Mouse (Mus musculus): ENCODE data around the gene Mroh3. TPM values are rescaled to one million over a fixed set of nuclear protein-coding genes. Genes with fewer than 3 reads are reported as not detected.

Gene Mroh3
- polyA plus RNA-seq, 1 experiment from 2014 or later = not detected

- Histone ChIP-seq H3K27ac (ENCODE audit: low read depth, low read length) (no peak overlapping the region), H3K4me3 (ENCODE audit: low read depth, low read length) (no peak overlapping the region), H3K4me1 (ENCODE audit: control insufficient read depth, insufficient read depth, low read length) (no peaks in the 10 kb centered on the region), H3K9me3 (replicated peaks; ENCODE audit: control insufficient read depth, low read length) (no peaks in the 10 kb centered on the region), H3K27me3 (replicated peaks; ENCODE audit: control insufficient read depth, insufficient read depth, low read length) (no peaks in the 10 kb centered on the region), H3K9ac (ENCODE audit: low read length) (no peak overlapping the region), H3K4me2 (ENCODE audit: low read length) (no peak overlapping the region), H3K36me3 (ENCODE audit: control insufficient read depth, insufficient read depth, low read length) (peaks cover 96% of the 10 kb centered on the region)
- WGBS = 76% methylated on average over 12 of the region's 12 CpGs
- no peak for DNase-seq (ENCODE audit: low spot score)
- no peak for ATAC-seq
Measured at GRCm38 (mm10) chr1:136172696-136173095, 39.9 kb downstream of the Mroh3 start.

- peaks cover 91% of the 10 kb centered on the region for H3K36me3 ChIP-seq (ENCODE audit: control insufficient read depth, insufficient read depth, low read length)
Measured at GRCm38 (mm10) chr1:136170109-136170508, 42.5 kb downstream of the Mroh3 start.

GRCm38 (mm10) chr1:136167657-136168056 is 45.0 kb downstream of the Mroh3 start:
- no peaks in the 10 kb centered on the region for H3K27me3 ChIP-seq (replicated peaks; ENCODE audit: control insufficient read depth, insufficient read depth, low read length)
- no peak overlapping the region for H3K27ac ChIP-seq (ENCODE audit: low read depth, low read length)
- no peak overlapping the region for H3K4me3 ChIP-seq (ENCODE audit: low read depth, low read length)
- no peaks in the 10 kb centered on the region for H3K4me1 ChIP-seq (ENCODE audit: control insufficient read depth, insufficient read depth, low read length)
- DNase-seq (ENCODE audit: low spot score) (no peak), ATAC-seq (no peak)
- peaks cover 91% of the 10 kb centered on the region for H3K36me3 ChIP-seq (ENCODE audit: control insufficient read depth, insufficient read depth, low read length)
- H3K9me3 ChIP-seq (replicated peaks; ENCODE audit: control insufficient read depth, low read length) = no peaks in the 10 kb centered on the region
- H3K9ac ChIP-seq (ENCODE audit: low read length) = no peak overlapping the region
- no peak overlapping the region for H3K4me2 ChIP-seq (ENCODE audit: low read length)
- WGBS = 77% methylated on average over 8 of the region's 8 CpGs

More at GRCm38 (mm10) chr1:136170109-136170508, 42.5 kb downstream of the Mroh3 start:
- Histone ChIP-seq H3K4me2 (ENCODE audit: low read length) (no peak overlapping the region), H3K4me1 (ENCODE audit: control insufficient read depth, insufficient read depth, low read length) (no peaks in the 10 kb centered on the region), H3K9ac (ENCODE audit: low read length) (no peak overlapping the region), H3K27me3 (replicated peaks; ENCODE audit: control insufficient read depth, insufficient read depth, low read length) (no peaks in the 10 kb centered on the region), H3K9me3 (replicated peaks; ENCODE audit: control insufficient read depth, low read length) (no peaks in the 10 kb centered on the region), H3K27ac (ENCODE audit: low read depth, low read length) (no peak overlapping the region), H3K4me3 (ENCODE audit: low read depth, low read length) (no peak overlapping the region)
- ATAC-seq = peak; percentile 69
- peak; percentile 87 for DNase-seq (ENCODE audit: low spot score)
- 6% methylated on average over 5 of the region's 5 CpGs for WGBS

- H3K4me3 ChIP-seq (ENCODE audit: low read depth, low read length) = no peak overlapping the region
- peaks cover 91% of the 10 kb centered on the region for H3K36me3 ChIP-seq (ENCODE audit: control insufficient read depth, insufficient read depth, low read length)
- no peak overlapping the region for H3K4me2 ChIP-seq (ENCODE audit: low read length)
- ATAC-seq (peak; percentile 9; the same call in 1 of the 2 replicates), DNase-seq (ENCODE audit: low spot score) (no peak)
- H3K27me3 ChIP-seq (replicated peaks; ENCODE audit: control insufficient read depth, insufficient read depth, low read length) = no peaks in the 10 kb centered on the region
- H3K4me1 ChIP-seq (ENCODE audit: control insufficient read depth, insufficient read depth, low read length) = no peaks in the 10 kb centered on the region
- no peak overlapping the region for H3K27ac ChIP-seq (ENCODE audit: low read depth, low read length)
- WGBS = 54% methylated on average over 2 of the region's 2 CpGs
- H3K9me3 ChIP-seq (replicated peaks; ENCODE audit: control insufficient read depth, low read length) = no peaks in the 10 kb centered on the region
- no peak overlapping the region for H3K9ac ChIP-seq (ENCODE audit: low read length)
Measured at GRCm38 (mm10) chr1:136165436-136165835, 47.2 kb downstream of the Mroh3 start.

GRCm38 (mm10) chr1:136161333-136161921 is 51.2 kb downstream of the Mroh3 start:
- no peak for ATAC-seq
- H3K4me2 ChIP-seq (ENCODE audit: low read length) = no peak overlapping the region
- H3K4me3 ChIP-seq (ENCODE audit: low read depth, low read length) = no peak overlapping the region
- peaks cover 95% of the 10 kb centered on the region for H3K36me3 ChIP-seq (ENCODE audit: control insufficient read depth, insufficient read depth, low read length)
- no peak for DNase-seq (ENCODE audit: low spot score)
- WGBS = 91% methylated on average over 7 of the region's 7 CpGs
- H3K9ac ChIP-seq (ENCODE audit: low read length) = no peak overlapping the region
- no peaks in the 10 kb centered on the region for H3K4me1 ChIP-seq (ENCODE audit: control insufficient read depth, insufficient read depth, low read length)
- H3K27me3 ChIP-seq (replicated peaks; ENCODE audit: control insufficient read depth, insufficient read depth, low read length) = no peaks in the 10 kb centered on the region
- no peak overlapping the region for H3K27ac ChIP-seq (ENCODE audit: low read depth, low read length)
- H3K9me3 ChIP-seq (replicated peaks; ENCODE audit: control insufficient read depth, low read length) = no peaks in the 10 kb centered on the region

GRCm38 (mm10) chr1:136160930-136161329 is 51.7 kb downstream of the Mroh3 start:
- DNase-seq (ENCODE audit: low spot score) = no peak
- H3K4me1 ChIP-seq (ENCODE audit: control insufficient read depth, insufficient read depth, low read length) = no peaks in the 10 kb centered on the region
- no peak overlapping the region for H3K27ac ChIP-seq (ENCODE audit: low read depth, low read length)
- H3K27me3 ChIP-seq (replicated peaks; ENCODE audit: control insufficient read depth, insufficient read depth, low read length) = no peaks in the 10 kb centered on the region
- WGBS = 90% methylated on average over 6 of the region's 6 CpGs
- peaks cover 98% of the 10 kb centered on the region for H3K36me3 ChIP-seq (ENCODE audit: control insufficient read depth, insufficient read depth, low read length)
- H3K9me3 ChIP-seq (replicated peaks; ENCODE audit: control insufficient read depth, low read length) = no peaks in the 10 kb centered on the region
- no peak overlapping the region for H3K4me2 ChIP-seq (ENCODE audit: low read length)
- H3K9ac ChIP-seq (ENCODE audit: low read length) = no peak overlapping the region
- no peak for ATAC-seq
- H3K4me3 ChIP-seq (ENCODE audit: low read depth, low read length) = no peak overlapping the region

GRCm38 (mm10) chr1:136160297-136160696 is 52.3 kb downstream of the Mroh3 start:
- Histone ChIP-seq H3K9ac (ENCODE audit: low read length) (no peak overlapping the region), H3K4me2 (ENCODE audit: low read length) (no peak overlapping the region), H3K9me3 (replicated peaks; ENCODE audit: control insufficient read depth, low read length) (no peaks in the 10 kb centered on the region), H3K4me3 (ENCODE audit: low read depth, low read length) (no peak overlapping the region), H3K4me1 (ENCODE audit: control insufficient read depth, insufficient read depth, low read length) (no peaks in the 10 kb centered on the region), H3K27me3 (replicated peaks; ENCODE audit: control insufficient read depth, insufficient read depth, low read length) (no peaks in the 10 kb centered on the region), H3K36me3 (ENCODE audit: control insufficient read depth, insufficient read depth, low read length) (peaks cover 98% of the 10 kb centered on the region), H3K27ac (ENCODE audit: low read depth, low read length) (no peak overlapping the region)
- 88% methylated on average over 12 of the region's 12 CpGs for WGBS
- DNase-seq (ENCODE audit: low spot score) = no peak
- no peak for ATAC-seq

- no peak overlapping the region for H3K4me2 ChIP-seq (ENCODE audit: low read length)
- H3K9me3 ChIP-seq (replicated peaks; ENCODE audit: control insufficient read depth, low read length) = no peaks in the 10 kb centered on the region
- H3K9ac ChIP-seq (ENCODE audit: low read length) = no peak overlapping the region
- H3K36me3 ChIP-seq (ENCODE audit: control insufficient read depth, insufficient read depth, low read length) = peaks cover 98% of the 10 kb centered on the region
- no peaks in the 10 kb centered on the region for H3K27me3 ChIP-seq (replicated peaks; ENCODE audit: control insufficient read depth, insufficient read depth, low read length)
- H3K4me3 ChIP-seq (ENCODE audit: low read depth, low read length) = no peak overlapping the region
- 48% methylated on average over 12 of the region's 12 CpGs for WGBS
- no peak for DNase-seq (ENCODE audit: low spot score)
- no peaks in the 10 kb centered on the region for H3K4me1 ChIP-seq (ENCODE audit: control insufficient read depth, insufficient read depth, low read length)
- no peak; the same call in 1 of the 2 replicates for ATAC-seq
- no peak overlapping the region for H3K27ac ChIP-seq (ENCODE audit: low read depth, low read length)
Measured at GRCm38 (mm10) chr1:136159830-136160229, 52.8 kb downstream of the Mroh3 start.

- no peak overlapping the region for H3K9ac ChIP-seq (ENCODE audit: low read length)
- H3K9me3 ChIP-seq (replicated peaks; ENCODE audit: control insufficient read depth, low read length) = no peaks in the 10 kb centered on the region
- DNase-seq (ENCODE audit: low spot score) (no peak), ATAC-seq (no peak)
- H3K4me1 ChIP-seq (ENCODE audit: control insufficient read depth, insufficient read depth, low read length) = no peaks in the 10 kb centered on the region
- no peak overlapping the region for H3K27ac ChIP-seq (ENCODE audit: low read depth, low read length)
- H3K36me3 ChIP-seq (ENCODE audit: control insufficient read depth, insufficient read depth, low read length) = peaks cover 98% of the 10 kb centered on the region
- H3K4me2 ChIP-seq (ENCODE audit: low read length) = no peak overlapping the region
- 91% methylated on average over 4 of the region's 4 CpGs for WGBS
- H3K27me3 ChIP-seq (replicated peaks; ENCODE audit: control insufficient read depth, insufficient read depth, low read length) = no peaks in the 10 kb centered on the region
- no peak overlapping the region for H3K4me3 ChIP-seq (ENCODE audit: low read depth, low read length)
Measured at GRCm38 (mm10) chr1:136156951-136157350, 55.7 kb downstream of the Mroh3 start.

Data from forebrain, embryonic 14.5 days (tissue).